Mouse (Mus musculus) lung, embryonic 16.5 days (tissue): ENCODE results near the gene Nedd4. TPM values are rescaled to one million over a fixed set of nuclear protein-coding genes. Genes with fewer than 3 reads are reported as not detected.

Source experiments
- ATAC-seq: fragments of 200-750 bp; cut with Nextera tagmentation; 2 replicates; pipeline ENCODE4 v1.8.0; 2017; ENCODE audit warnings: low read depth, mild to moderate bottlenecking, moderate library complexity
- H3K27ac ChIP-seq: fragments of 300-500 bp; sonication (generic); 2 replicates; pipeline ENCODE4 v1.5.1; 2014; ENCODE audit warnings: mild to moderate bottlenecking, control low read depth, low read length
- H3K27me3 ChIP-seq: fragments of 300-500 bp; sonication (generic); 2 replicates; pipeline ENCODE4 v1.6.1; 2014; ENCODE audit warnings: low read depth, low read length, mixed read lengths; ENCODE audit not compliant: control insufficient read depth, insufficient read depth
- H3K36me3 ChIP-seq: fragments of 300-500 bp; sonication (generic); 2 replicates; pipeline ENCODE4 v1.6.1; 2014; ENCODE audit warnings: low read length; ENCODE audit not compliant: control insufficient read depth, insufficient read depth
- H3K4me1 ChIP-seq: fragments of 300-500 bp; sonication (generic); replicated peaks from 2 replicates; pipeline ENCODE4 v1.6.1; 2014; ENCODE audit warnings: low read length, mixed read lengths; ENCODE audit not compliant: control insufficient read depth, insufficient read depth
- H3K4me2 ChIP-seq: fragments of 300-500 bp; sonication (generic); 2 replicates; pipeline ENCODE4 v1.6.1; 2014; ENCODE audit warnings: low read depth, low read length, control low read depth
- H3K4me3 ChIP-seq: fragments of 300-500 bp; sonication (generic); 2 replicates; pipeline ENCODE4 v1.5.1; 2014; ENCODE audit warnings: mild to moderate bottlenecking, low read length, control low read depth
- H3K9ac ChIP-seq: fragments of 300-500 bp; sonication (generic); 2 replicates; pipeline ENCODE4 v1.6.1; 2014; ENCODE audit warnings: low read length, control low read depth
- H3K9me3 ChIP-seq: fragments of 300-500 bp; sonication (generic); 2 replicates; pipeline ENCODE4 v1.6.1; 2016; ENCODE audit warnings: low read length; ENCODE audit not compliant: control insufficient read depth
- WGBS: fragments of 180-500 bp; shearing (Covaris S2); extraction: QIAGEN DNeasy Blood & Tissue Kit; methylation state at CpG from one replicate; pipeline ENCODE4 v1.1.7; 2014; 5-methylcytosine and 5-hydroxymethylcytosine counted together
- polyA plus RNA-seq: library from polyadenylated mRNA; unstranded; fragments of >200 nt; fragmentation: Nextera tagmentation; extraction: Ambion mirVana; gene quantifications from 2 replicates; pipeline ENCODE4 v1.2.1, GENCODE M21; 2015

Gene Nedd4
- polyA plus RNA-seq, 1 experiment from 2014 or later: 678 TPM

DNA sequence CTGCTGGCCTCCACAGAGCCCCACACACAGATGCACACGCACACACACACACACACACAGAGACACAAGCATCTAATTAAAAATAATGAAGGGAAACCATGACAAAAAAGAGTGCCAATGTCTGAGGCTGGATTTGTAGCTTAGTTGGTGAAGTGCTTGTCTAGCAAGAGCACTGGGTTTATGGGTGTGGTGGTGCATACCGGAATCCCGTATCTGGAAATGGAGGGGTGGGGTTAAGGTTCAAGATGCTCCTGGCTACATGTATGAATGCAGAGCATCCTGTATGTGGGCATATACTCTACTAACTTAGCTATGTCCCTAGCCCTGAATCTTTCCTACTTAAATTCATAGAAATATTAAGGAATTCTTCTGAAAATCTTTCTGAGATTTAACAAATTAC, 5.0 kb downstream of the Nedd4 start:
- H3K4me2 ChIP-seq: no peak overlapping the region
- H3K4me1 ChIP-seq: peaks cover 44% of the 10 kb centered on the region
- no peak for ATAC-seq
- H3K9me3 ChIP-seq: no peaks in the 10 kb centered on the region
- H3K9ac ChIP-seq: no peak overlapping the region
- H3K27ac ChIP-seq: no peak overlapping the region
- H3K36me3 ChIP-seq: peaks cover 34% of the 10 kb centered on the region
- no peak overlapping the region for H3K4me3 ChIP-seq
- 66% methylated on average over 3 of the region's 3 CpGs for WGBS
- H3K27me3 ChIP-seq: no peaks in the 10 kb centered on the region

- no peak overlapping the region for H3K4me2 ChIP-seq
- ATAC-seq: no peak
- 80% methylated on average over 7 of the region's 7 CpGs for WGBS
- no peak overlapping the region for H3K27ac ChIP-seq
- H3K4me1 ChIP-seq: peaks cover 43% of the 10 kb centered on the region
- peaks cover 48% of the 10 kb centered on the region for H3K36me3 ChIP-seq
- H3K27me3 ChIP-seq: no peaks in the 10 kb centered on the region
- H3K9ac ChIP-seq: no peak overlapping the region
- H3K4me3 ChIP-seq: no peak overlapping the region
- H3K9me3 ChIP-seq: no peaks in the 10 kb centered on the region
Observed at GRCm38 (mm10) chr9:72669383-72669782, 7.2 kb downstream of the Nedd4 start.

DNA sequence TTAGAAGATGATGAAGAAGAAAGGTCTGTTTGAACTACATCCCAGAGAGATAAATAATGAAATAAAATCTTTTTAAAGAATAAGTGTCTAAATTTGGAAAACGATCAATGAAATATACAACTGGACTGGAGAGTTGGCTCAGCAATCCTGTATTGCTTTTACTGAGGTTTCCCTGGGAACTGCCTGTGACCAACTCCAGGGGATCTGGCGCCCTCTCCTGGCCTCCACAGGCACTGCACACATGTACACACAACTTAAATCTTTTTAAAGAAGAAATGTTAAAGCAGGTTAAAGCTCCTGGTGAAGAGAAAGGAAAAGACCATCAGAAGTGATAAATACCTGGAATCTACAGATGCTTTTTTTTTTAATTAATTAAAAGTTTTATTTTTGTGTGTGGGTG, 10.2 kb downstream of the Nedd4 start:
- no peak overlapping the region for H3K4me3 ChIP-seq
- no peaks in the 10 kb centered on the region for H3K9me3 ChIP-seq
- no peak overlapping the region for H3K9ac ChIP-seq
- peaks cover 17% of the 10 kb centered on the region for H3K4me1 ChIP-seq
- peak; percentile 45 for ATAC-seq
- no peak overlapping the region for H3K4me2 ChIP-seq
- H3K36me3 ChIP-seq: peaks cover 61% of the 10 kb centered on the region
- no peak overlapping the region for H3K27ac ChIP-seq
- H3K27me3 ChIP-seq: no peaks in the 10 kb centered on the region
- 13% methylated on average over 2 of the region's 2 CpGs for WGBS

DNA sequence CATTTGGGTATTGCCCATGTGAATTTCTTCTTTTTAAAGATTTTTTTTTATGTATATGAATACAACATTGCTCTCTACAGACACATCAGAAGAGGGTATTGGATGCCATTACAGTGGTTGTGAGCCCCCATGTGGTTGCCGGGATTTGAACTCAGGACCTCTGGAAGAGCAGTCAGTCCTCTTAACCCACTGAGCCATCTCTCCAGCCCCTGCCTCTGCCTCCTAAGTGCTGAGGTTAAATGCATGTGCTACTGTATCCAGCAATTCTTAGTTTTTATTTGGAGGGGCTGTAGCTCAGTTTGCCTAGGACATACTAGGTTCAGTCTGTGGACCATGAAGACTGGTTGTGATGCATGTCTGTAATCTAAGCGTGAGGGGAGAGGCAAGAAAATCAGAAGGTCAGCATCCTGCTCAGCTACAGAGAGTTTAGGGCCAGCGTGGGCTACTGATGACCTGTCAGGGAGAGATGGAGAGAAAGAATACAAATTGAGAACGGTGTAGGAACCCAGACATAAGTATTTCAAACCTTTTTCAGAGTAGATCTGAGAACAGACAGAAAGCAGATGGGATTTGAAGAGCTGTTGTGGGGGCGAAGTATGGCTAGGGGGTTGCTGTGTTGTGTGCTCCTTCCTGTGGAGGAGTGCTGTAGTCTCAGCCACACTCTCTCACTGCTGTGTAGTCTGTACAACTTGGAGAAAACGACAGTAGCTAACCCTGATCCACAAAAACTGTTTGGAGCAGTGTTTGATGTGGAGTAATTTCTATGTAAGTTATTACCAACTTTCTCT, 13.0 kb downstream of the Nedd4 start:
- Histone ChIP-seq H3K27me3 (no peaks in the 10 kb centered on the region), H3K4me2 (no peak overlapping the region), H3K9ac (no peak overlapping the region), H3K36me3 (peaks cover 55% of the 10 kb centered on the region), H3K4me3 (no peak overlapping the region), H3K9me3 (no peaks in the 10 kb centered on the region), H3K27ac (no peak overlapping the region), H3K4me1 (peaks cover 4% of the 10 kb centered on the region; the same call in 1 of the 2 replicates)
- no peak for ATAC-seq
- 85% methylated on average over 6 of the region's 6 CpGs for WGBS

DNA sequence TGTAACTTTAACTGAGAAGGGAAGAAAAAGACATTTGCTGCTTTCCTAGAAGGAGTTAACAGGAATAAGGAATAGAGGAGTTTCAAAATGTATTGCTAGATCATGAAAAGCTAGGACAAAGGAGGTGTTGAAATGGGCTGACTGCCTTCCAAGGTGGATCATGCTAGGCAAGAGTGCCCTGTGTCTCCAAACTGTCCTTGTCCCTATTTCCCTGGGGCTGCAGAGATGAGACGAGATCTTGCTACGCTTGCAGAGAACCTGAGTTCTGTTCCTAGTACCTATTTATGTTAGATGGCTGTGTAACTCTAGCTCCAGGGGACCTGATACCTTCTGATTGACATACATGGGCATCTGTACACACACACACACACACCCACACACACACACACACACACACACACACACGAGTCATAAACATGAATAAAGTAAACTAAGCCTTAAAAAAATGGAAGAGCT, 13.6 kb downstream of the Nedd4 start:
- 0 out of 2 replicates have a peak, but pooled peaks cover 2% of the 10 kb centered on the region for H3K4me1 ChIP-seq
- no peak overlapping the region for H3K27ac ChIP-seq
- H3K9ac ChIP-seq: no peak overlapping the region
- ATAC-seq: no peak
- H3K4me3 ChIP-seq: no peak overlapping the region
- H3K9me3 ChIP-seq: no peaks in the 10 kb centered on the region
- 78% methylated on average over 3 of the region's 3 CpGs for WGBS
- H3K36me3 ChIP-seq: peaks cover 52% of the 10 kb centered on the region
- H3K27me3 ChIP-seq: no peaks in the 10 kb centered on the region
- H3K4me2 ChIP-seq: no peak overlapping the region

DNA sequence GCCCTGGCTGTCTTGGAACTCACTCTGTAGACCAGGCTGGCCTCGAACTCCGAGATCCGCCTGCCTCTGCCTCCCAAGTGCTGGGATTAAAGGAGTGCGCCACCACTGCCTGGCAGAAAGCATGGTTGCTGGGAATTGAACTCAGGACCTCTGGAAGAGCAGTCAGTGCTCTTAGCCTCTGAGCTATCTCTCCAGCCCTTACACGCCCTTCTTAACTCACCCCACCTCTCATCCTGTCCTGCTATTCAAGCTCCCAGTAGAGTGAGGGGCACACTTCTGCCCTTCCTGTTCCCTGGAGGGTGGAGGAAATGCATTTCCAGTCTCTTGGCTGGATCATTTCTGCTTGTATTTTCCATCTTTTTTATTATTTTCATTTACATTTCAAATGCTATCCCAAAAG, 15.5 kb downstream of the Nedd4 start:
- 89% methylated on average over 5 of the region's 5 CpGs for WGBS
- Histone ChIP-seq H3K27ac (no peak overlapping the region), H3K9ac (no peak overlapping the region), H3K4me2 (no peak overlapping the region), H3K4me1 (no peaks in the 10 kb centered on the region), H3K9me3 (no peaks in the 10 kb centered on the region), H3K27me3 (no peaks in the 10 kb centered on the region), H3K36me3 (peaks cover 58% of the 10 kb centered on the region), H3K4me3 (no peak overlapping the region)
- no peak for ATAC-seq

- H3K9ac ChIP-seq: no peak overlapping the region
- H3K4me3 ChIP-seq: no peak overlapping the region
- no peak overlapping the region for H3K27ac ChIP-seq
- 64% methylated on average over 4 of the region's 4 CpGs for WGBS
- H3K9me3 ChIP-seq: no peaks in the 10 kb centered on the region
- no peak overlapping the region for H3K4me2 ChIP-seq
- ATAC-seq: no peak
- no peaks in the 10 kb centered on the region for H3K4me1 ChIP-seq
- H3K27me3 ChIP-seq: no peaks in the 10 kb centered on the region
- peaks cover 55% of the 10 kb centered on the region for H3K36me3 ChIP-seq
Observed at GRCm38 (mm10) chr9:72678771-72679170, 16.6 kb downstream of the Nedd4 start.

DNA sequence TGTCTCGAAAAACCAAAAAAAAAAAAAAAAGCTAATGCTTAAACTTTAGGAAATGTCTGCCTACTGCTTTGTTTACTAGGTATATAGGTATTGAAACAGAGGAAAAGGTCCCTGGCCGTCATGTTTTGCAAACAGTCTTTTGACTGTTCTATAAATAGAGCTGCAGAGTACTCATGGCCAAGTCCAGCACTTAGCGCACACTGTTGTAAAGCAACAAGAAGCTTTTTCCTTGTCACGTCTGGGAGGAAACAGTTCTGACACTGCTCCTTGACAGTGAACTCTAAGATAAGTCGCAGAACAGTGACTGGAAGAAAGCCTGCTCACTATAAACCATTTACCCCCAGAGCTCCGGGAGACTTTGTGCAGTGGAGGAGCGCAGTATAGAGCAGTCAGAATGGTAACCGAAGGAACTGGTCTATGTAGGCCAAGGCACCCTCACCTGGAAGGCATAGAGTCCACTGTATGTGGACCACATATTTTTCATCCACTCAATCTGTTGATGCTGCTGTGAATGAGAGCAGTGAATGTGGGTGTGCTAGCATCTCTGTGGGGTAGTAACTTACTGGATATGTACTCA, 19.6 kb downstream of the Nedd4 start:
- ATAC-seq: no peak
- Histone ChIP-seq H3K4me2 (no peak overlapping the region), H3K27me3 (no peaks in the 10 kb centered on the region), H3K4me3 (no peak overlapping the region), H3K9ac (no peak overlapping the region), H3K9me3 (no peaks in the 10 kb centered on the region), H3K27ac (no peak overlapping the region), H3K36me3 (peaks cover 46% of the 10 kb centered on the region), H3K4me1 (no peaks in the 10 kb centered on the region)
- WGBS: 75% methylated on average over 8 of the region's 8 CpGs

- ATAC-seq: no peak
Observed at GRCm38 (mm10) chr9:72683268-72683667, 21.1 kb downstream of the Nedd4 start.

More at GRCm38 (mm10) chr9:72683268-72683667, 21.1 kb downstream of the Nedd4 start:
- Histone ChIP-seq H3K4me3 (no peak overlapping the region), H3K27ac (no peak overlapping the region), H3K4me2 (no peak overlapping the region), H3K9me3 (no peaks in the 10 kb centered on the region), H3K27me3 (no peaks in the 10 kb centered on the region), H3K9ac (no peak overlapping the region), H3K4me1 (no peaks in the 10 kb centered on the region), H3K36me3 (peaks cover 55% of the 10 kb centered on the region)
- WGBS: 82% methylated on average over 1 of the region's 1 CpGs
